ENCODE assay signal across 27 mouse cellular contexts in the genomic region with DNA sequence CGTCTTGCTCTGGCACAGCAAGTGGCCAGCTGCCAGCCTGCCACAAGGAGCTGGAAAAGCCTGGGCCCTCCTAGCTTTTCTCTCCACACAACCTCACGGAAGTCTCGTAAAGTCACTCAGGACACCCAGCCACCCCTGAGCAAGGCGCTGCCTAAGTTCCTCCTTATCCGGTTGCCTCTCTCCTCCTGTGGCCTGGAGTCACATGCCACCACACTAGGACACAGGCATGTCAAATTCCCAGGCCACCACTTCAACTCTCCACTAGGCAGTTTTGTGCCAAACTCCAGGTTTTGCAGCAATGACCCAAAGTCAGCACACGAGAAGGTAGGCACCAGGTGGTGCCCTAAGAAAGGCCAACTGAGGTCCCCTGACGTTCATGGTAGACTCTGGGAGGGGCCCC. TPM values are rescaled to one million over a fixed set of nuclear protein-coding genes. Genes with fewer than 3 reads are reported as not detected.
"Had no signal": no experiment of that assay in that cellular context is flagged by ENCODE, and none has a peak within 500 bp of the region (broad histone marks: within the 10 kb centered on the region; RNA-seq: fewer than 3 reads in every experiment).

No protein-coding gene starts in this region.

- H3K9me3 ChIP-seq: limb, embryonic 15.5 days; liver, embryonic 12.5 days; megakaryocyte, embryonic 14.5 days; midbrain, embryonic 13.5 days; midbrain, embryonic 15.5 days; neural tube, embryonic 12.5 days; stomach, embryonic 15.5 days had no signal

- ATAC-seq: liver, embryonic 12.5 days; midbrain, embryonic 13.5 days; midbrain, embryonic 15.5 days had no signal

- H3K4me3 ChIP-seq: limb, embryonic 15.5 days; liver, embryonic 12.5 days; megakaryocyte, embryonic 14.5 days; midbrain, embryonic 13.5 days; midbrain, embryonic 15.5 days; neural tube, embryonic 12.5 days; stomach, embryonic 15.5 days had no signal

- H3K36me3 ChIP-seq: limb, embryonic 15.5 days; liver, embryonic 12.5 days; midbrain, embryonic 13.5 days; midbrain, embryonic 15.5 days; neural tube, embryonic 12.5 days; stomach, embryonic 15.5 days had no signal

- H3K4me2 ChIP-seq: limb, embryonic 15.5 days; liver, embryonic 12.5 days; lung, embryonic 14.5 days; midbrain, embryonic 11.5 days; midbrain, embryonic 13.5 days; midbrain, embryonic 15.5 days; neural tube, embryonic 12.5 days; stomach, embryonic 15.5 days had no signal

- H3K27ac ChIP-seq: limb, embryonic 15.5 days; liver, embryonic 12.5 days; liver, embryonic 14.5 days; macrophage; midbrain, embryonic 13.5 days; midbrain, embryonic 15.5 days; neural tube, embryonic 12.5 days; stomach, embryonic 15.5 days; stomach, postnatal 0 days had no signal

- H3K4me1 ChIP-seq: liver, embryonic 12.5 days; midbrain, embryonic 13.5 days; midbrain, embryonic 15.5 days; neural tube, embryonic 12.5 days had no signal

- H3K27me3 ChIP-seq: limb, embryonic 15.5 days; liver, embryonic 12.5 days; midbrain, embryonic 13.5 days; midbrain, embryonic 15.5 days; neural tube, embryonic 12.5 days; stomach, embryonic 15.5 days had no signal

- H3K9ac ChIP-seq: limb, embryonic 15.5 days; liver, embryonic 12.5 days; liver, embryonic 14.5 days; lung, embryonic 14.5 days; midbrain, embryonic 13.5 days; midbrain, embryonic 15.5 days; neural tube, embryonic 12.5 days; stomach, embryonic 15.5 days had no signal

- DNase-seq: retina, postnatal 1 day; right cerebral cortex, adult 18-20 months; right cerebral cortex, postnatal 25 days; thymus, adult 2 months; thymus, postnatal 25 days; thymus, postnatal 4 days had no signal

RNA-seq across cellular contexts. Expression of a gene that starts 1.8 kb away (rescaled TPM):
- total RNA-seq: liver, adult 2 months; megakaryocyte progenitor cell, adult 5-6 weeks; monocyte, adult 5-6 weeks had no signal
- polyA plus RNA-seq: liver, embryonic 12.5 days; macrophage; midbrain, embryonic 13.5 days; neural tube, embryonic 14.5 days; spleen, adult 2 months; testis, adult 2 months had no signal

RNA-seq across cellular contexts. Expression of a gene that starts 5.9 kb away (rescaled TPM):
- total RNA-seq: liver, adult 2 months; megakaryocyte progenitor cell, adult 5-6 weeks; monocyte, adult 5-6 weeks; neutrophil, adult 5-6 weeks had no signal
- polyA plus RNA-seq: liver, adult 2 months; macrophage had no signal

RNA-seq across cellular contexts. Expression of a gene that starts 27.5 kb away (rescaled TPM):
- total RNA-seq: megakaryocyte progenitor cell, adult 5-6 weeks; midbrain, postnatal 0 days; monocyte, adult 5-6 weeks; neutrophil, adult 5-6 weeks had no signal
- polyA plus RNA-seq: limb, embryonic 15.5 days; lung, embryonic 14.5 days; macrophage; midbrain, embryonic 11.5 days; midbrain, embryonic 13.5 days; midbrain, embryonic 15.5 days; midbrain, postnatal 0 days; neural tube, embryonic 12.5 days; neural tube, embryonic 14.5 days; spleen, adult 2 months; testis, adult 2 months; urinary bladder, adult 2 months had no signal
